ENCODE assay signal across 10 mouse cellular contexts in genomic region chr1:180626141-180626540, GRCm38 (mm10). TPM values are rescaled to one million over a fixed set of nuclear protein-coding genes. Genes with fewer than 3 reads are reported as not detected.
DNase-seq lines count a peak whose midpoint lies in the region; ATAC-seq and TF ChIP-seq lines count a peak whose summit lies in the region.
"Had no signal": no experiment of that assay in that cellular context is flagged by ENCODE, and none has a peak within 500 bp of the region (broad histone marks: within the 10 kb centered on the region; RNA-seq: fewer than 3 reads in every experiment).

No protein-coding gene starts in this region.

- H3K4me2 ChIP-seq in heart, embryonic 16.5 days (ENCODE audit: low read depth, low read length): no peak overlapping the region
- H3K4me2 ChIP-seq in midbrain, postnatal 0 days (ENCODE audit: low read depth, low read length, poor library complexity, severe bottlenecking): no peak overlapping the region
- H3K4me2 ChIP-seq: liver, embryonic 12.5 days; stomach, embryonic 15.5 days had no signal

- 24% methylated on average over 2 of the region's 2 CpGs for WGBS in heart, embryonic 16.5 days
- 68% methylated on average over 2 of the region's 2 CpGs for whole genome bisulfite sequencing in midbrain, postnatal 0 days

- H3K4me1 ChIP-seq in heart, embryonic 16.5 days (ENCODE audit: control insufficient read depth, insufficient read depth, low read length): peaks cover 7% of the 10 kb centered on the region
- H3K4me1 ChIP-seq in midbrain, postnatal 0 days (ENCODE audit: insufficient read depth, low read length): no peaks in the 10 kb centered on the region
- H3K4me1 ChIP-seq: liver, embryonic 12.5 days; stomach, embryonic 15.5 days had no signal

- peak; percentile 63 for DNase-seq in 3134 (ENCODE audit: extremely low read depth, insufficient read length, low spot score)
- peak; percentile 87 for DNase-seq in adrenal gland, postnatal 14 days
- DNase-seq in kidney, postnatal 14 days: peak; percentile 86
- no peak for DNase-seq in cerebellum, adult 11 months
- no peak for DNase-seq in thymus, postnatal 14 days
- no peak for DNase-seq in midbrain, postnatal 0 days (ENCODE audit: low spot score)

- H3K9ac ChIP-seq in heart, embryonic 16.5 days (ENCODE audit: low read length): no peak overlapping the region
- no peak overlapping the region for H3K9ac ChIP-seq in midbrain, postnatal 0 days (replicated peaks; ENCODE audit: low read length, poor library complexity, severe bottlenecking)
- H3K9ac ChIP-seq: liver, embryonic 12.5 days; stomach, embryonic 15.5 days had no signal

- H3K4me3 ChIP-seq in heart, embryonic 16.5 days (ENCODE audit: low read length): no peak overlapping the region
- no peak overlapping the region for H3K4me3 ChIP-seq in midbrain, postnatal 0 days (ENCODE audit: low read depth, low read length)
- H3K4me3 ChIP-seq: liver, embryonic 12.5 days; stomach, embryonic 15.5 days had no signal

- H3K27ac ChIP-seq in heart, embryonic 16.5 days (ENCODE audit: low read length): peak overlapping the region; percentile 87
- H3K27ac ChIP-seq in midbrain, postnatal 0 days (ENCODE audit: low read depth, low read length): no peak overlapping the region
- H3K27ac ChIP-seq: liver, embryonic 12.5 days; stomach, embryonic 15.5 days had no signal

- H3K9me3 ChIP-seq in heart, embryonic 16.5 days (replicated peaks; ENCODE audit: control insufficient read depth, low read length): peaks cover 4% of the 10 kb centered on the region
- peaks cover 2% of the 10 kb centered on the region; the same call in 1 of the 2 replicates for H3K9me3 ChIP-seq in midbrain, postnatal 0 days (ENCODE audit: low read length)
- H3K9me3 ChIP-seq: stomach, embryonic 15.5 days had no signal

- no peaks in the 10 kb centered on the region for H3K27me3 ChIP-seq in heart, embryonic 16.5 days (ENCODE audit: control insufficient read depth, insufficient read depth, low read length)
- no peaks in the 10 kb centered on the region for H3K27me3 ChIP-seq in midbrain, postnatal 0 days (ENCODE audit: insufficient read depth, low read length)
- H3K27me3 ChIP-seq: liver, embryonic 12.5 days; stomach, embryonic 15.5 days had no signal

- TF ChIP-seq CTCF in midbrain, postnatal 0 days (IDR thresholded peaks at IDR 0.05): no peak

- H3K36me3 ChIP-seq in heart, embryonic 16.5 days (ENCODE audit: control insufficient read depth, insufficient read depth): no peaks in the 10 kb centered on the region
- no peaks in the 10 kb centered on the region for H3K36me3 ChIP-seq in midbrain, postnatal 0 days (ENCODE audit: insufficient read depth, low read length)
- H3K36me3 ChIP-seq: liver, embryonic 12.5 days; stomach, embryonic 15.5 days had no signal

- peak; percentile 89 for ATAC-seq in heart, embryonic 16.5 days (replicated peaks; ENCODE audit: extremely low read depth, insufficient read depth, low FRiP score)
- ATAC-seq in cerebellum, adult (ENCODE audit: insufficient number of reproducible peaks, low FRiP score, low TSS enrichment): no peak
- ATAC-seq in midbrain, postnatal 0 days (ENCODE audit: low FRiP score): no peak
- ATAC-seq: liver, embryonic 12.5 days had no signal

RNA-seq across cellular contexts. Expression of gene Lin9, which starts 14.8 kb away (rescaled TPM):
- total RNA-seq in adrenal gland, postnatal 14 days (2021): 6.9 and 7.2 TPM in 2 replicates
- polyA plus RNA-seq in heart, embryonic 16.5 days (2015; fragmentation: Nextera tagmentation; extraction: Ambion mirVana): 11.7 and 15.0 TPM in 2 replicates
- total RNA-seq in midbrain, postnatal 0 days (2014; rRNA removed): 8.3 and 11.2 TPM in 2 replicates
- polyA plus RNA-seq in midbrain, postnatal 0 days (2015; fragmentation: Nextera tagmentation; extraction: Ambion mirVana): 3.4 and 4.1 TPM in 2 replicates

RNA-seq across cellular contexts. Expression of gene Parp1, which starts 57.4 kb away (rescaled TPM):
- total RNA-seq in adrenal gland, postnatal 14 days (2021): 92.8 TPM in 2 replicates
- polyA plus RNA-seq in heart, embryonic 16.5 days (2015; fragmentation: Nextera tagmentation; extraction: Ambion mirVana): 88.3 and 88.7 TPM in 2 replicates
- total RNA-seq in midbrain, postnatal 0 days (2014; rRNA removed): 65.9 and 66.3 TPM in 2 replicates
- 43.0 and 43.2 TPM in 2 replicates for polyA plus RNA-seq in midbrain, postnatal 0 days (2015; fragmentation: Nextera tagmentation; extraction: Ambion mirVana)

Comparison
In these comparisons a context has a peak if more than half of its experiments do, and no peak if none do; other contexts are left out.
1. DNase-seq: peak in 3134 (single experiment), adrenal gland, postnatal 14 days (single experiment) and kidney, postnatal 14 days (single experiment); none in cerebellum, adult 11 months (single experiment), thymus, postnatal 14 days (single experiment) and midbrain, postnatal 0 days (single experiment).